Mouse (Mus musculus) kidney, adult 2 months (tissue): ENCODE data around the gene Olfr1310.

Experiments
- CTCF ChIP-seq: fragments of 200-500 bp; conservative IDR thresholded peaks from 2 replicates; pipeline ENCODE4 v1.5.1; 2011; ENCODE audit warnings: low read depth, mild to moderate bottlenecking, control low read depth, low read length, moderate library complexity, mixed read lengths; ENCODE audit not compliant: insufficient read depth, insufficient read length
- POLR2A ChIP-seq: fragments of 200-500 bp; IDR thresholded peaks from one replicate; pipeline ENCODE4 v1.6.1; 2011; ENCODE audit warnings: low read depth, low read length, control low read depth

DNA sequence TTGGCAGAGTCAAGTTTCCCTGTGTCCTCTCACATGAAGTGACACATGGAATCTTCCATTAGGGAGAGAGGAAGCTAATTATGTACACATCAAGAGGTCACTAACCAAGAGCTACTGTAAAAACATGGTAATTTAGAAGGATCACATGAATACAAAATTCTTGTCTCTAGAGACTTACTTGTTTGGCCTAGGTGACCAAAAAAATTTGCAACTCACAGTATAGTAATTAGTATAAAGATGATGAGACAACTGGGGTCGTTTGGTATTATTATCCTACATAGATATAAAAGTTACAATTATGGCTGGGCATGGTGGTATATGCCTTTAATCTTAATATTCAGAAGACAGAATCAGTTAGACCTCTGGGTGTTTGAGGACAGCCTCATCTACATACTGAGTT is 37.6 kb upstream of the Olfr1310 start, which contains the start of gene Olfr1312:
- TF ChIP-seq CTCF (no peak), POLR2A (no peak)
